Mouse (Mus musculus) lung, postnatal 36 days (tissue): ENCODE measurements at regions not wholly inside any gene's neighbourhood (a gene's known extent, or its start where the extent isn't known, plus 50 kb on each side); places are given as distances from the start of the nearest gene placed in this dataset.

Source experiments
- DNase-seq: peaks from one replicate; pipeline ENCODE4 v3.0.0; 2022; ENCODE audit warnings: mixed read lengths

- no peak for DNase-seq
Measured at GRCm38 (mm10) chr8:75353786-75354185, 52.6 kb downstream of the Gm10358 start.

- no peak for DNase-seq
Measured at GRCm38 (mm10) chr8:75350141-75350540, 56.2 kb downstream of the Gm10358 start.

GRCm38 (mm10) chr8:75348047-75348446, 58.3 kb downstream of the Gm10358 start:
- DNase-seq, result no peak

GRCm38 (mm10) chr8:75320614-75321013, 85.8 kb downstream of the Gm10358 start:
- DNase-seq, result no peak

- no peak for DNase-seq
Measured at GRCm38 (mm10) chr8:75318526-75318925, 87.9 kb downstream of the Gm10358 start.

GRCm38 (mm10) chr8:75315886-75316285, 90.5 kb downstream of the Gm10358 start:
- peak; percentile 50 for DNase-seq

- no peak for DNase-seq
Measured at GRCm38 (mm10) chr8:75309463-75309862, 95.7 kb downstream of the Rasd2 start.

- no peak for DNase-seq
Measured at GRCm38 (mm10) chr8:75291921-75292320, 78.2 kb downstream of the Rasd2 start.

GRCm38 (mm10) chr8:75289933-75290332, 76.2 kb downstream of the Rasd2 start:
- DNase-seq, result no peak
